Mouse (Mus musculus) erythroblast, embryonic 14.5 days (primary cell): Measurements from ENCODE around the gene Smim20.

ENCODE experiments used
- GATA1 ChIP-seq: IDR thresholded peaks from 2 replicates; pipeline ENCODE4 v1.6.1; 2012; ENCODE audit warnings: low read length, inconsistent platforms, mixed read lengths
- TAL1 ChIP-seq: IDR thresholded peaks from 3 replicates; pipeline ENCODE4 v1.6.1; 2012; ENCODE audit warnings: low read length, inconsistent platforms, mixed read lengths

DNA sequence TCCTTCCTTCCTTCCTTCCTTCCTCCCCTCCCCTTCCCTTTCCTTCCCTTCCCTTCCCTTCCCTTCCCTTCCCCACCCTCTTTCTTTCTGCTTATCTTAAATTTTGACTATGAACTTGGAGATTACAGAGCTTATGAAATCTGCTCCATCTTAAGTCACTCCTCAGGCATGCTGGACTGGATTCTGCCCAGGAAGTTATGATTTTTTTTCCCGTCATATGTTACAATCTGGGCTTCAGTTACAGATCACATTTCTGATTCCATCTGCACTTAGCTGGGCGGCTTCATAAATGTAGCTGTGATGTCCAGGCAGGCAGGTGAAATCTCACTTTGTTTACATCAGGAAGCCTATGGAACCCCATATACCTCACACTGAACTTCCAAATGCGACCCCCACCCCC lies 50.5 kb downstream of the Smim20 start:
- no peak for TF ChIP-seq GATA1
- TF ChIP-seq TAL1: no peak
